Mouse (Mus musculus): ENCODE measurements around the gene Tnnc1.

DNA sequence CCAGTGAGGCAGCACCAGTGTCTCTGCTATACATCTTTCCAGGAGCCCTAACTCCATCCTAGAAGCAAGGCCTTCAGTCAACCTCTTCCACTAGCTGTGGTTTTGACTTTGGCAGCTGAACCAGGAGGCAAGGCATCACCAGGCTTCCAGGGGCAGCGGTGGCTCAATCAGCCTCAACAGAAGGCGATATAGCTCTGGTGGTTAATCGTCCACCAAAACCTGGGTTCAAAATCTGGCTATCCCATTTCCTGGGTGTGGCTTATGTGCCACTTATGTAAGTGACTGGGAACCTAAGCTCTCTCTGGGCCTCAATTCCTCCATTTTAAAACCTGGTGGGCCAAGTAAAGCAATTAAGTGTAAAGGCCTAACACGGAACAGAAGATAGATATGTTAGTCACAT is 3.3 kb upstream of the Tnnc1 start:
- TF ChIP-seq CTCF (conservative IDR thresholded peaks at IDR 0.05; ENCODE audit: low read length) (no peak), POU5F1 (IDR thresholded peaks at IDR 0.05; ENCODE audit: borderline replicate concordance, low read length) (no peak)
